ENCODE assay signal across 24 mouse cellular contexts in the genomic region with DNA sequence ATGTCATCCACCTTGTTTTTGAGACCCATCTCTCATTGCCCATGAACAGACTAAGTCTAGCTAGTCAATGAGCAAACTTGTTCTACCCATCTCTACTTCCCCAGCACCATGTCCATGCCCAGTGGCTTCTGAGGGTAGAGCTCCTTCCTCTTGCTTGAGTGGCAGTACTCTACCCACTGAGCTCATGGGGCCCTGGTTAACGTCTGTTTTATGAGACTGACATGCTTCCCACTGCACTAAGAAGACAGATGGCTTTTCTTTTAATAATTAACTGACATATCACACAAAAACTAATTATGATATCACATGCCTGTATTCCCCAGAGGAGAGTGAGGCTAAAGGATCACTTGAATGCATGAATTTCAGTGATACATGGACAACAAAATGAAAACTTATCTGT.
"Had no signal": no experiment of that assay in that cellular context is flagged by ENCODE, and none has a peak within 500 bp of the region (broad histone marks: within the 10 kb centered on the region; RNA-seq: fewer than 3 reads in every experiment).

No protein-coding gene starts in this region.

- DNase-seq: gastrocnemius, postnatal 14 days; gastrocnemius, postnatal 36 days; heart, adult 18-20 months; heart, postnatal 10 days; heart, postnatal 36 days; kidney, adult 11 months; kidney, adult 2 months; kidney, adult 9 months; kidney, postnatal 14 days; kidney, postnatal 36 days; layer of hippocampus, adult 9-11 months; layer of hippocampus, postnatal 36 days; left cerebral cortex, postnatal 4 days had no signal

- H3K9ac ChIP-seq: heart, embryonic 12.5 days; hindbrain, embryonic 13.5 days; hindbrain, embryonic 15.5 days; kidney, embryonic 15.5 days; limb, embryonic 13.5 days; limb, embryonic 15.5 days; liver, embryonic 12.5 days; liver, embryonic 14.5 days had no signal

- H3K4me3 ChIP-seq: heart, embryonic 10.5 days; heart, embryonic 12.5 days; hindbrain, embryonic 13.5 days; hindbrain, embryonic 15.5 days; kidney, embryonic 15.5 days; limb, embryonic 13.5 days; limb, embryonic 15.5 days; liver, embryonic 12.5 days had no signal

- H3K9me3 ChIP-seq: heart, embryonic 10.5 days; heart, embryonic 12.5 days; hindbrain, embryonic 13.5 days; hindbrain, embryonic 15.5 days; kidney, embryonic 15.5 days; limb, embryonic 13.5 days; limb, embryonic 15.5 days; liver, embryonic 12.5 days had no signal

- H3K4me1 ChIP-seq: hindbrain, embryonic 13.5 days; hindbrain, embryonic 15.5 days; kidney, embryonic 15.5 days; limb, embryonic 13.5 days; limb, embryonic 15.5 days; liver, embryonic 12.5 days had no signal

- H3K36me3 ChIP-seq: heart, embryonic 10.5 days; heart, embryonic 12.5 days; hindbrain, embryonic 13.5 days; hindbrain, embryonic 15.5 days; kidney, embryonic 15.5 days; limb, embryonic 13.5 days; limb, embryonic 15.5 days; liver, embryonic 12.5 days had no signal

- ATAC-seq: inflammation-experienced regulatory T-cells, adult 6 months; liver, embryonic 12.5 days had no signal

- H3K27me3 ChIP-seq: heart, embryonic 12.5 days; hindbrain, embryonic 13.5 days; hindbrain, embryonic 15.5 days; kidney, embryonic 15.5 days; limb, embryonic 13.5 days; limb, embryonic 15.5 days; liver, embryonic 12.5 days had no signal

- H3K27ac ChIP-seq: heart, embryonic 10.5 days; hindbrain, embryonic 13.5 days; hindbrain, embryonic 15.5 days; kidney, embryonic 15.5 days; kidney, postnatal 0 days; limb, embryonic 13.5 days; limb, embryonic 15.5 days; liver, embryonic 12.5 days; liver, embryonic 14.5 days had no signal

- H3K4me2 ChIP-seq: heart, embryonic 12.5 days; hindbrain, embryonic 13.5 days; hindbrain, embryonic 15.5 days; kidney, embryonic 15.5 days; limb, embryonic 13.5 days; limb, embryonic 15.5 days; liver, embryonic 12.5 days had no signal
